Mouse (Mus musculus) C2C12 (cell line): ENCODE results near the gene Slc38a3.

ENCODE experiments used
- CEBPB ChIP-seq: IDR thresholded peaks from one replicate; pipeline ENCODE4 v1.6.1; 2011; ENCODE audit warnings: low read depth, mild to moderate bottlenecking, control low read depth, moderate library complexity
- CTCF ChIP-seq: IDR thresholded peaks from one replicate; pipeline ENCODE4 v1.5.1; 2011; ENCODE audit not compliant: control insufficient read depth, insufficient read depth, insufficient read length
- FOSL1 ChIP-seq: IDR thresholded peaks from one replicate; pipeline ENCODE4 v1.8.0; 2011; ENCODE audit warnings: mild to moderate bottlenecking, low read length; ENCODE audit not compliant: poor library complexity, insufficient read depth, severe bottlenecking
- MAX ChIP-seq: IDR thresholded peaks from one replicate; pipeline ENCODE4 v1.6.1; 2011; ENCODE audit warnings: mild to moderate bottlenecking, control low read depth
- MYOD1 ChIP-seq: IDR thresholded peaks from one replicate; pipeline ENCODE4 v1.6.1; 2011; ENCODE audit warnings: low read depth; ENCODE audit not compliant: control insufficient read depth, insufficient read length
- MYOG ChIP-seq: IDR thresholded peaks from one replicate; pipeline ENCODE4 v1.6.1; 2011; ENCODE audit not compliant: control insufficient read depth, insufficient read length; ENCODE audit errors: extremely low read depth
- USF1 ChIP-seq: IDR thresholded peaks from one replicate; pipeline ENCODE4 v1.6.1; 2011; ENCODE audit warnings: low read depth, mild to moderate bottlenecking, control low read depth, moderate library complexity

GRCm38 (mm10) chr9:107670259-107670658 lies 929 bp upstream of the Slc38a3 start:
- TF ChIP-seq CTCF (no peak), CEBPB (no peak), MAX (no peak), MYOG (no peak), USF1 (no peak), MYOD1 (no peak), FOSL1 (no peak)
